In genomic region chr17:26939178-26939972, GRCm38 (mm10) we compare ENCODE assay signal across 8 mouse cellular contexts. TPM values are rescaled to one million over a fixed set of nuclear protein-coding genes. Genes with fewer than 3 reads are reported as not detected.
A peak's percentile ranks its signal among the peaks of the same experiment; 100 is the strongest.
DNase-seq lines count a peak whose midpoint lies in the region; ATAC-seq and TF ChIP-seq lines count a peak whose summit lies in the region.

Gene Cuta (minus strand): TSS chr17:26939569.

- DNase-seq in heart, postnatal 10 days, result peak; percentile 100
- peak; percentile 89 for DNase-seq in large intestine, adult 2 months (ENCODE audit: low read depth, low spot score)
- DNase-seq in liver, postnatal 0 days, result peak; percentile 100
- peak; percentile 99 for DNase-seq in testis, postnatal 10 days (ENCODE audit: low spot score)

- H3K4me3 ChIP-seq in ES-Bruce4 (ENCODE audit: low read depth, low read length), result peak within 1 kb of the TSS; percentile 77
- peak within 1 kb of the TSS; percentile 63 for H3K4me3 ChIP-seq in forebrain, embryonic 13.5 days
- peak within 1 kb of the TSS; percentile 69 for H3K4me3 ChIP-seq in liver, postnatal 0 days (ENCODE audit: low read depth, low read length)
- H3K4me3 ChIP-seq in neural tube, embryonic 14.5 days (ENCODE audit: low read depth, low read length), result peak within 1 kb of the TSS; percentile 62

- no peak for TF ChIP-seq CTCF in ES-Bruce4 (IDR thresholded peaks at IDR 0.05; ENCODE audit: low read depth, low read length)
- no peak for TF ChIP-seq CTCF in liver, postnatal 0 days (IDR thresholded peaks at IDR 0.05; ENCODE audit: low read depth)

- no peak for TF ChIP-seq POLR2A in ES-Bruce4 (IDR thresholded peaks at IDR 0.05; ENCODE audit: insufficient read depth, low read length)

- H3K27ac ChIP-seq in ES-Bruce4 (ENCODE audit: insufficient read depth, low read length), result peak within 1 kb of the TSS; percentile 62
- H3K27ac ChIP-seq in forebrain, embryonic 13.5 days, result peak within 1 kb of the TSS; percentile 95
- H3K27ac ChIP-seq in liver, postnatal 0 days (ENCODE audit: low read depth), result peak within 1 kb of the TSS; percentile 97
- peak within 1 kb of the TSS; percentile 96 for H3K27ac ChIP-seq in neural tube, embryonic 14.5 days (ENCODE audit: low read depth, low read length)

- no peaks in the 10 kb centered on the region for H3K9me3 ChIP-seq in ES-Bruce4 (replicated peaks; ENCODE audit: control insufficient read depth, insufficient read depth, low read length, poor library complexity, severe bottlenecking)
- no peaks in the 10 kb centered on the region for H3K9me3 ChIP-seq in forebrain, embryonic 13.5 days (replicated peaks)
- H3K9me3 ChIP-seq in liver, postnatal 0 days (ENCODE audit: low read length), result no peaks in the 10 kb centered on the region
- no peaks in the 10 kb centered on the region for H3K9me3 ChIP-seq in neural tube, embryonic 14.5 days (ENCODE audit: control insufficient read depth, low read length)

- H3K36me3 ChIP-seq in ES-Bruce4 (ENCODE audit: control insufficient read depth, insufficient read depth, low read length, poor library complexity, severe bottlenecking), result peaks cover 10% of the 10 kb centered on the region; the same call in 1 of the 2 replicates
- H3K36me3 ChIP-seq in forebrain, embryonic 13.5 days (ENCODE audit: poor library complexity, severe bottlenecking), result peaks cover 34% of the 10 kb centered on the region
- peaks cover 20% of the 10 kb centered on the region for H3K36me3 ChIP-seq in liver, postnatal 0 days (replicated peaks; ENCODE audit: insufficient read depth, low read length)
- peaks cover 10% of the 10 kb centered on the region for H3K36me3 ChIP-seq in neural tube, embryonic 14.5 days (ENCODE audit: control insufficient read depth, insufficient read depth, low read length)

- no peaks in the 10 kb centered on the region for H3K4me1 ChIP-seq in ES-Bruce4 (ENCODE audit: control insufficient read depth, insufficient read depth, low read length)
- peaks cover 60% of the 10 kb centered on the region for H3K4me1 ChIP-seq in forebrain, embryonic 13.5 days
- peaks cover 25% of the 10 kb centered on the region for H3K4me1 ChIP-seq in liver, postnatal 0 days (ENCODE audit: insufficient read depth)
- peaks cover 29% of the 10 kb centered on the region for H3K4me1 ChIP-seq in neural tube, embryonic 14.5 days (ENCODE audit: control insufficient read depth, insufficient read depth, low read length)

- peak within 1 kb of the TSS; percentile 93 for H3K4me2 ChIP-seq in forebrain, embryonic 13.5 days
- peak within 1 kb of the TSS; percentile 95 for H3K4me2 ChIP-seq in liver, postnatal 0 days (ENCODE audit: low read depth, low read length)
- H3K4me2 ChIP-seq in neural tube, embryonic 14.5 days (ENCODE audit: low read depth, low read length), result peak within 1 kb of the TSS; percentile 94

- H3K9ac ChIP-seq in ES-Bruce4 (ENCODE audit: low read depth, poor library complexity, severe bottlenecking), result peak within 1 kb of the TSS; percentile 71
- peak within 1 kb of the TSS; percentile 75 for H3K9ac ChIP-seq in forebrain, embryonic 13.5 days
- H3K9ac ChIP-seq in liver, postnatal 0 days (replicated peaks), result peak within 1 kb of the TSS; percentile 82
- peak within 1 kb of the TSS; percentile 65 for H3K9ac ChIP-seq in neural tube, embryonic 14.5 days (replicated peaks; ENCODE audit: low read depth, low read length)

- no peaks in the 10 kb centered on the region for H3K27me3 ChIP-seq in ES-Bruce4 (ENCODE audit: control insufficient read depth, insufficient read depth, low read length, poor library complexity, severe bottlenecking)
- H3K27me3 ChIP-seq in forebrain, embryonic 13.5 days, result no peaks in the 10 kb centered on the region
- no peaks in the 10 kb centered on the region for H3K27me3 ChIP-seq in liver, postnatal 0 days (ENCODE audit: insufficient read depth, low read length)
- H3K27me3 ChIP-seq in neural tube, embryonic 14.5 days (ENCODE audit: control insufficient read depth, insufficient read depth, low read length), result no peaks in the 10 kb centered on the region

- peak; percentile 89 for ATAC-seq in cerebellum, adult (ENCODE audit: insufficient number of reproducible peaks, low FRiP score, low TSS enrichment)
- ATAC-seq in forebrain, embryonic 13.5 days, result peak; percentile 94
- peak; percentile 96 for ATAC-seq in liver, postnatal 0 days
- peak; percentile 94 for ATAC-seq in neural tube, embryonic 14.5 days (ENCODE audit: low read depth)

- TF ChIP-seq EP300 in ES-Bruce4 (IDR thresholded peaks at IDR 0.05; ENCODE audit: insufficient read depth, low read depth, low read length), result 0 out of 2 replicates have a peak, but pooled peaks have one; percentile 32
- TF ChIP-seq EP300 in liver, postnatal 0 days (IDR thresholded peaks at IDR 0.05; ENCODE audit: low read depth), result no peak

- intact Hi-C loops in heart, postnatal 10 days (cut with DNase I), result no loop called here

- under 1% methylated on average over 68 of the region's 70 CpGs for WGBS in forebrain, embryonic 13.5 days
- under 1% methylated on average over 70 of the region's 70 CpGs for WGBS in large intestine, adult 2 months
- under 1% methylated on average over 70 of the region's 70 CpGs for WGBS in liver, postnatal 0 days (ENCODE audit: insufficient replicate concordance)
- WGBS in neural tube, embryonic 14.5 days, result under 1% methylated on average over 64 of the region's 70 CpGs

RNA-seq across cellular contexts. Expression of gene Cuta, which starts in this region (rescaled TPM):
- 58.9 and 63.0 TPM in 2 replicates for polyA plus RNA-seq in ES-Bruce4 (2011; ENCODE audit: insufficient read depth, insufficient read length, low read depth, missing spikeins)
- 171 and 172 TPM in 2 replicates for polyA plus RNA-seq in forebrain, embryonic 13.5 days (2015; fragmentation: Nextera tagmentation; extraction: Ambion mirVana)
- total RNA-seq in heart, postnatal 10 days (2021), result 100 to 1,000 TPM; 102 to 105 TPM
- polyA plus RNA-seq in large intestine, adult 2 months (2012; rRNA removed), result 148 and 177 TPM in 2 replicates
- polyA plus RNA-seq in liver, postnatal 0 days (2015; fragmentation: Nextera tagmentation; extraction: Ambion mirVana), result 83.4 and 87.1 TPM in 2 replicates
- polyA plus RNA-seq in neural tube, embryonic 14.5 days (2014; fragmentation: Nextera tagmentation; extraction: Ambion mirVana), result 112 and 127 TPM in 2 replicates

Comparison
In these comparisons a context has a peak if more than half of its experiments do, and no peak if none do; other contexts are left out.
1. Peak in every context shown above with its lines: DNase-seq, ATAC-seq, H3K4me3 ChIP-seq and H3K27ac ChIP-seq.